Mouse (Mus musculus): Measurements from ENCODE around the gene Tssk3. TPM values are rescaled to one million over a fixed set of nuclear protein-coding genes. Genes with fewer than 3 reads are reported as not detected.
"Not testable (repeated sequence)": the region's sequence is repeated elsewhere in the genome, so short reads cannot be mapped to it uniquely, and the experiment has no call there.

Tssk3 gene
- polyA plus RNA-seq, 1 experiment = not detected

- H3K4me1 ChIP-seq (ENCODE audit: control insufficient read depth) = peaks cover 15% of the 10 kb centered on the region
- H3K4me3 ChIP-seq (replicated peaks) = no peak overlapping the region
- peaks cover 100% of the 10 kb centered on the region for H3K36me3 ChIP-seq (ENCODE audit: control insufficient read depth)
- no peaks in the 10 kb centered on the region for H3K9me3 ChIP-seq (ENCODE audit: control insufficient read depth, low read length)
- TF ChIP-seq GATA1 (IDR thresholded peaks at IDR 0.05; ENCODE audit: low read length) (no peak), TAL1 (IDR thresholded peaks at IDR 0.05; ENCODE audit: low read length) (no peak)
- H3K27me3 ChIP-seq (ENCODE audit: control insufficient read depth) = no peaks in the 10 kb centered on the region
Observed at GRCm38 (mm10) chr4:129481090-129481489, 9.7 kb downstream of the Tssk3 start.

- no peaks in the 10 kb centered on the region for H3K27me3 ChIP-seq (ENCODE audit: control insufficient read depth)
- no peak overlapping the region for H3K4me3 ChIP-seq (replicated peaks)
- TF ChIP-seq GATA1 (IDR thresholded peaks at IDR 0.05; ENCODE audit: low read length) = no peak
- no peak for TF ChIP-seq TAL1 (IDR thresholded peaks at IDR 0.05; ENCODE audit: low read length)
- no peaks in the 10 kb centered on the region for H3K9me3 ChIP-seq (ENCODE audit: control insufficient read depth, low read length)
- peaks cover 22% of the 10 kb centered on the region for H3K4me1 ChIP-seq (ENCODE audit: control insufficient read depth)
- H3K36me3 ChIP-seq (ENCODE audit: control insufficient read depth) = peaks cover 99% of the 10 kb centered on the region
Observed at GRCm38 (mm10) chr4:129479863-129480262, 11.0 kb downstream of the Tssk3 start.

DNA sequence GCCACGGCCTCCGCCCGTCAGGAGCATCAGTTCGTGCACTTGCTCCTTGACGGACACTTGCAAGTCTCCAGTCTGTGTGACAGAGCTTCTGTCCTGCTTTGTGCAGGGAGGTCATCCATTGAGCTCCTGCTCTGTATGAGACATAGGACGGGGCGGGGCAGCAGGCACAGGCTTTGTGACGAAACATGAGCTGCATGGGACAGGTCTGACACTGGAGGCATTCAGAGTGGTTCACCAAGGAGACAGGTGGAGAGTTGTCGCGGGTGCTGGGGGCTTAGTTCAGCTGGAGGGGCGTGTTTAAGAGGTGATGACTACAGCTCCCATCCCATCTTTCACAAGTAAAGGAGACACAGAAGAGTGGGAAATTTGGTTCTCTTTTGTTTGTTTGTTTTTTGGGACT, 14.8 kb downstream of the Tssk3 start:
- no peak for TF ChIP-seq TAL1 (IDR thresholded peaks at IDR 0.05; ENCODE audit: low read length)
- no peak for TF ChIP-seq GATA1 (IDR thresholded peaks at IDR 0.05; ENCODE audit: low read length)
- peaks cover 22% of the 10 kb centered on the region for H3K4me1 ChIP-seq (ENCODE audit: control insufficient read depth)
- H3K9me3 ChIP-seq (ENCODE audit: control insufficient read depth, low read length) = no peaks in the 10 kb centered on the region
- peaks cover 99% of the 10 kb centered on the region for H3K36me3 ChIP-seq (ENCODE audit: control insufficient read depth)
- H3K27me3 ChIP-seq (ENCODE audit: control insufficient read depth) = no peaks in the 10 kb centered on the region
- no peak overlapping the region for H3K4me3 ChIP-seq (replicated peaks)

- TF ChIP-seq TAL1 (IDR thresholded peaks at IDR 0.05; ENCODE audit: low read length) (no peak), GATA1 (IDR thresholded peaks at IDR 0.05; ENCODE audit: low read length) (peak; percentile 53)
- Histone ChIP-seq H3K27me3 (ENCODE audit: control insufficient read depth) (no peaks in the 10 kb centered on the region), H3K4me1 (ENCODE audit: control insufficient read depth) (peaks cover 65% of the 10 kb centered on the region), H3K4me3 (replicated peaks) (peak overlapping the region; percentile 74), H3K9me3 (ENCODE audit: control insufficient read depth, low read length) (no peaks in the 10 kb centered on the region), H3K36me3 (ENCODE audit: control insufficient read depth) (peaks cover 75% of the 10 kb centered on the region)
Observed at GRCm38 (mm10) chr4:129464286-129464815, 26.5 kb downstream of the Tssk3 start.

DNA sequence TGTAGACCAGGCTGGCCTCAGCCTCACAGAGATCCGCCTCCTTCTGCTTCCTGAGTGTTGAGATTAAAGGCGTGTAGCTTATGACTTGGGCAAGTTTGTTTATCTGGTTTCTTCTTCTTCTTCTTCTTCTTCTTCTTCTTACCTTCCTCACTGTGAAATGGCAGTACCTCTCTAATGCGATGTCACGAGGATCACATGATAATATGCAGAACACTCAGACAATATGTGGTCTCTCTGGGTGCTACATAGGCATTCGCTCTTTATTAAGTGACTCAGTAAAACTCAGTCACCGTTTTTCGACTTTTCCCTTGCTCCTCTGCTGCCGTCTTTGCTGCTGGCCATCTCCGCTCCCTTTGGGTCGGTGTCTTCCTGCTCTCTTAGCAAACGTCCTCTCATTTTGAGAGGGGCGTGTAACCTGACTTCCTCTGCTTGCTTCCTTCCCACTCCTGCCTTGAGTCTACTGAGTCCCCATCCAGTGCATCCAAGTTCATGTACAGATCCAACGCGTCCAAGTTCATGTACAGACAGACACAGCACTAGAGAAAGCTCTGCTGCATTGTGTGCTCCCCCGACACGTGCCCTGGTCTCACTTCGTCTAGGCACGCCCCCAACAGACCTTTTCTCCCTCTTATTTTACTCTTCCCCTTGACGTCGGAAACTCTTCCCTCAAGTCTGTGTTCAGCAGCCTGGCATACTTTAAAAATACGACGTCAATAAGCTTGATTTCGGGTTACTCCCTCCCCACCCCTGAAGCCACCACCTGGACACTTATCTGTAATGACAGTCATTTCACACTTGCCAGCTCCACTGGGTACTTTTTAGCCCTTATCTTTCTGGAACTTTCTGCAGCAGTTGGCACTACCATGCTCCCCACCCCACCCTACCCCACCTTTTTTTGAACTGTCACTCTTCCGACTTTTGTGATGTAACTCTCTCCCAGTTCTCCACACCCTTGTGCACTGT, 27.4 kb downstream of the Tssk3 start:
- peaks cover 65% of the 10 kb centered on the region for H3K4me1 ChIP-seq (ENCODE audit: control insufficient read depth)
- TF ChIP-seq GATA1 (IDR thresholded peaks at IDR 0.05; ENCODE audit: low read length) (peak; percentile 89), TAL1 (IDR thresholded peaks at IDR 0.05; ENCODE audit: low read length) (peak; percentile 72)
- H3K4me3 ChIP-seq (replicated peaks) = peak overlapping the region; percentile 74
- H3K9me3 ChIP-seq (ENCODE audit: control insufficient read depth, low read length) = no peaks in the 10 kb centered on the region
- H3K36me3 ChIP-seq (ENCODE audit: control insufficient read depth) = peaks cover 65% of the 10 kb centered on the region
- H3K27me3 ChIP-seq (ENCODE audit: control insufficient read depth) = no peaks in the 10 kb centered on the region

- no peaks in the 10 kb centered on the region for H3K9me3 ChIP-seq (ENCODE audit: control insufficient read depth, low read length)
- peaks cover 61% of the 10 kb centered on the region for H3K4me1 ChIP-seq (ENCODE audit: control insufficient read depth)
- no peak for TF ChIP-seq GATA1 (IDR thresholded peaks at IDR 0.05; ENCODE audit: low read length)
- no peaks in the 10 kb centered on the region for H3K27me3 ChIP-seq (ENCODE audit: control insufficient read depth)
- peaks cover 53% of the 10 kb centered on the region for H3K36me3 ChIP-seq (ENCODE audit: control insufficient read depth)
- H3K4me3 ChIP-seq (replicated peaks) = peak overlapping the region; percentile 74
Observed at GRCm38 (mm10) chr4:129462118-129462517, 28.7 kb downstream of the Tssk3 start.

DNA sequence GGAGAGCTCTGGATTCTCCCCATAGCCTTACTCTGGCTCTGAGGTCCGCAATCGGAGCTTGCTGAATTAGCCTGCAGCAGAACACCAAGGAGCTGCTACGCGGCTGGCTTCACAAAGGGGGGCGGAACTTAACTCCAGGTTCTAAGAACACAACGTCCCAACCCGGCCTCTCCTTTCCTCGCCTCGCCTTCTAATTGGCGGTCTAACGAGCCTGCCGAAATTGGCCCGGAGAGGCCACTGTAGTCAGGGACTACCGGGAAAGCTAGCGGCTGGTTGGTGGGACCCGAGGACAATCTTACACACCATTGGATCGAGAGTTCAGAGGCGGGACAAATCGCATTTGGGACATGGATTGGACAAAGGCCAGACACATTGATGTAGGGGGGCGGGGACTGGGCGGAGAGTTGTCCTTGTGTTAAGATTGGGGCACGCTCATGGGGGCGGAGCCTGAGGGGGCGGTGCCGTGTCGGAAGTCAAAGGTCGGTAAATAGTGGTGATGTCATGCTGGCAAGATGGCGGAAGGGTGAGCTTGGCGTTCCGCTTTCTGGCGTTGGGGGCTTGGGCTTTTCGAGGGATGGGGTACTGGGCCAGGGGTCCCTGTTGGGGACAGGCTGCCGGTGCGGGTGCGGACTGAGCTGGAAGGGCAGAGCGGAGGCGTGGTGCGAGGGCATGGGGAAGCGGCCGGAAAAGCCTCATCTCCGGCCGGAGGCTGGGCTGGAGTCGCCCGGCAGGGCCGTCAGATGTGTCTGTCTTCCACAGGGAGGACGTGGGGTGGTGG, 29.4 kb downstream of the Tssk3 start, which contains the start of gene Bsdc1:
Bsdc1 (plus strand) TSS at position 399 of the 778 bp plus-strand sequence.
- H3K27me3 ChIP-seq (ENCODE audit: control insufficient read depth) = no peaks in the 10 kb centered on the region
- H3K36me3 ChIP-seq (ENCODE audit: control insufficient read depth) = peaks cover 45% of the 10 kb centered on the region
- peaks cover 55% of the 10 kb centered on the region for H3K4me1 ChIP-seq (ENCODE audit: control insufficient read depth)
- H3K9me3 ChIP-seq (ENCODE audit: control insufficient read depth, low read length) = no peaks in the 10 kb centered on the region
- TF ChIP-seq TAL1 (IDR thresholded peaks at IDR 0.05; ENCODE audit: low read length) (no peak), GATA1 (IDR thresholded peaks at IDR 0.05; ENCODE audit: low read length) (no peak)
- H3K4me3 ChIP-seq (replicated peaks) = peak within 1 kb of the TSS; percentile 74

DNA sequence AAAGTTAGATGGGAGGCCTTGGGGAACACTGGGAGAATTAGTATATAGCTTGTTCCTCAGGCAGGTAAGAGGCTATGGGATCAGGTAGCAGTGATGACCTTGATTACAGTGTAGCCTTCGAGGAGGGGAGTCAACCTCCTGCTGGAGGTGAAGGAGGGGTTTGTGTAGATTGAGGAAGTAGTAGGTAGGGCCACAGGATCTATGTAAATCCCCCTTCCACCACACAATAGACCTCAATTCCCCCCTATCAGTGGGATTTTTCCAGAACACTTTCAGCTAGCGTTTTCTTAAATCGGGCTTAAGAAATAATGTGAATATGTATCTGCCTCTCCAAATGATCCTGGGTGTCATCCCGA, 30.0 kb downstream of the Tssk3 start:
- H3K4me1 ChIP-seq (ENCODE audit: control insufficient read depth) = peaks cover 49% of the 10 kb centered on the region
- peaks cover 39% of the 10 kb centered on the region for H3K36me3 ChIP-seq (ENCODE audit: control insufficient read depth)
- H3K4me3 ChIP-seq (replicated peaks) = peak overlapping the region; percentile 74
- no peak for TF ChIP-seq GATA1 (IDR thresholded peaks at IDR 0.05; ENCODE audit: low read length)
- TF ChIP-seq TAL1 (IDR thresholded peaks at IDR 0.05; ENCODE audit: low read length) = no peak
- H3K27me3 ChIP-seq (ENCODE audit: control insufficient read depth) = no peaks in the 10 kb centered on the region
- H3K9me3 ChIP-seq (ENCODE audit: control insufficient read depth, low read length) = no peaks in the 10 kb centered on the region

DNA sequence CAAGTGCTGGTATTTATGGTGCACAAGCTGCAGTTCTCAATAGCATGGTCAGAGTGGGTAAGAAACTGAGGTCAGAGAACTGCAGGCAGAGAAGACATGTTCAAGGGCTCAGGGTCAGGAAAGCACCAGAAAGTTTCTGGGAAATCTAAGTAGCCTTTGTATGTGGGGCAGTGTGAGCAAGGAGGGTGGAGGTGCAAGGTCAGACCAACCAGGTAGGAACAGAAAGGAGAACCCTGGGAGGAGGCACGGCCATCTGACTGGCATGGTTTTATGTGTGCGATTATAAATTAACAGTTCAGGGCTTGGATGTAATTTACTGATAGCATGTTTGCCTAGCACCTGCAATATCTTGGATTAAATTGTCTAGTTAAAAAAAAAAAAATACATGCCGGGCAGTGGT, 31.1 kb downstream of the Tssk3 start:
- Histone ChIP-seq H3K36me3 (ENCODE audit: control insufficient read depth) (peaks cover 29% of the 10 kb centered on the region), H3K27me3 (ENCODE audit: control insufficient read depth) (no peaks in the 10 kb centered on the region), H3K4me1 (ENCODE audit: control insufficient read depth) (peaks cover 47% of the 10 kb centered on the region), H3K9me3 (ENCODE audit: control insufficient read depth, low read length) (no peaks in the 10 kb centered on the region), H3K4me3 (replicated peaks) (no peak overlapping the region)
- TF ChIP-seq TAL1 (IDR thresholded peaks at IDR 0.05; ENCODE audit: low read length) = no peak
- TF ChIP-seq GATA1 (IDR thresholded peaks at IDR 0.05; ENCODE audit: low read length) = no peak

DNA sequence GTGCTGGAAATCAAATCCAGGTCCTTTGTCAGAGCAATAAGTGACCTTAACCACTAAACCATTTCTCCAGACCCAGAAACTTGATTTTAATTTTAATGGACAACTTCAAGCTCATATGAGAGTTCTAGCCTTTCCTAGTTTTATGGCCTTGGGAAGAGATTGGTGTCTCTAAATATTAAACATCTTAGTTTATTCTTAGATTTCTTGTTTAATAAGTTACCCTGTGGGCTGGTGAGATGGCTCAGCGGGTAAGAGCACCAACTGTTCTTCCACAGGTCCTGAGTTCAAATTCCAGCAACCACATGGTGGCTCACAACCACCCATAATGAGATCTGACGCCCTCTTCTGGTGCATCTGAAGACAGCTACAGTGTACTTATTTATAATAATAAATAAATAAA, 33.5 kb downstream of the Tssk3 start:
- H3K4me3 ChIP-seq (replicated peaks); H3K27me3 ChIP-seq (ENCODE audit: control insufficient read depth); H3K36me3 ChIP-seq (ENCODE audit: control insufficient read depth): not testable (repeated sequence)

More for the DNA sequence above, 33.5 kb downstream of the Tssk3 start:
- not testable (repeated sequence) for H3K9me3 ChIP-seq (ENCODE audit: control insufficient read depth, low read length)
- H3K4me1 ChIP-seq (ENCODE audit: control insufficient read depth) = peaks cover 23% of the 10 kb centered on the region
